Mouse (Mus musculus) heart, embryonic 14.5 days (tissue): ENCODE results near the gene Mst1. TPM values are rescaled to one million over a fixed set of nuclear protein-coding genes. Genes with fewer than 3 reads are reported as not detected.
A peak's percentile ranks its signal among the peaks of the same experiment; 100 is the strongest.

Experiments used
- ATAC-seq: fragments of 200-750 bp; cut with Nextera tagmentation; 2 replicates; pipeline ENCODE4 v1.8.0; 2017; ENCODE audit warnings: low read depth, moderate TSS enrichment; ENCODE audit not compliant: insufficient number of reproducible peaks, insufficient read depth, low FRiP score
- H3K27ac ChIP-seq, 2 experiments: fragments of 200-500 bp in 1 of 2; fragments of 300-500 bp in 1 of 2; sonication (generic) in 1 of 2; replicated peaks in 1 of 2; 2 replicates each; pipeline ENCODE4 v1.5.1; 2012 to 2014; ENCODE audit warnings: low read depth in 2 of 2, low read length in 2 of 2, control low read depth in 1 of 2, mild to moderate bottlenecking in 1 of 2, mixed read lengths in 1 of 2; ENCODE audit not compliant: control insufficient read depth in 1 of 2, insufficient read depth in 1 of 2
- H3K27me3 ChIP-seq: fragments of 300-500 bp; sonication (generic); 2 replicates; pipeline ENCODE4 v1.6.1; 2014; ENCODE audit warnings: mild to moderate bottlenecking, low read length, control low read depth; ENCODE audit not compliant: control insufficient read depth, insufficient read depth
- H3K36me3 ChIP-seq: fragments of 300-500 bp; sonication (generic); 2 replicates; pipeline ENCODE4 v1.6.1; 2014; ENCODE audit warnings: mild to moderate bottlenecking, control low read depth, low read length, mixed read lengths; ENCODE audit not compliant: control insufficient read depth, insufficient read depth
- H3K4me1 ChIP-seq, 2 experiments: fragments of 200-500 bp in 1 of 2; fragments of 300-500 bp in 1 of 2; sonication (generic) in 1 of 2; 2 replicates each; pipeline ENCODE4 v1.6.1; 2012 to 2014; ENCODE audit warnings: low read length in 2 of 2, control low read depth in 1 of 2, mixed read lengths in 1 of 2; ENCODE audit not compliant: control insufficient read depth in 2 of 2, insufficient read depth in 2 of 2
- H3K4me2 ChIP-seq: fragments of 300-500 bp; sonication (generic); 2 replicates; pipeline ENCODE4 v1.6.1; 2014; ENCODE audit warnings: mild to moderate bottlenecking, low read length
- H3K4me3 ChIP-seq, 2 experiments: fragments of 200-500 bp in 1 of 2; fragments of 300-500 bp in 1 of 2; sonication (generic) in 1 of 2; 2 replicates each; pipeline ENCODE4 v1.5.1; 2012 to 2014; ENCODE audit warnings: low read length in 2 of 2, mild to moderate bottlenecking in 2 of 2, control low read depth in 1 of 2, low read depth in 1 of 2, moderate library complexity in 1 of 2; ENCODE audit not compliant: control insufficient read depth in 1 of 2, insufficient read depth in 1 of 2
- H3K9ac ChIP-seq: fragments of 300-500 bp; sonication (generic); 2 replicates; pipeline ENCODE4 v1.6.1; 2014; ENCODE audit warnings: mild to moderate bottlenecking, low read length
- H3K9me3 ChIP-seq: fragments of 300-500 bp; sonication (generic); 2 replicates; pipeline ENCODE4 v1.6.1; 2016; ENCODE audit warnings: low read length, control low read depth; ENCODE audit not compliant: control insufficient read depth
- WGBS: fragments of 180-500 bp; shearing (Covaris S2); extraction: QIAGEN DNeasy Blood & Tissue Kit; methylation state at CpG from one replicate; pipeline ENCODE4 v1.1.7; 2014; 5-methylcytosine and 5-hydroxymethylcytosine counted together
- polyA plus RNA-seq: library from polyadenylated mRNA; unstranded; fragments of >200 nt; fragmentation: Nextera tagmentation; extraction: Ambion mirVana; gene quantifications from 2 replicates; pipeline ENCODE4 v1.2.1, GENCODE M21; 2014

Mst1 gene
- polyA plus RNA-seq, 1 experiment from 2014 or later, result not detected

GRCm38 (mm10) chr9:108049016-108049455 is 31.2 kb upstream of the Mst1 start, which contains the start of gene Gmppb:
TSS of gene Gmppb (plus strand) at chr9:108049242.
- no peaks in the 10 kb centered on the region for H3K27me3 ChIP-seq
- H3K4me3 ChIP-seq, result peak within 1 kb of the TSS; percentile 94 to 95
- H3K9ac ChIP-seq, result peak within 1 kb of the TSS; percentile 88
- H3K27ac ChIP-seq, result peak within 1 kb of the TSS; percentile 67 to 74
- H3K9me3 ChIP-seq, result no peaks in the 10 kb centered on the region
- peak; percentile 90 for ATAC-seq
- under 1% methylated on average over 34 of the region's 39 CpGs for WGBS
- H3K4me1 ChIP-seq, result peaks cover 14 to 21% of the 10 kb centered on the region in 2 experiments
- H3K4me2 ChIP-seq, result peak within 1 kb of the TSS; percentile 95
- peaks cover 60% of the 10 kb centered on the region for H3K36me3 ChIP-seq

GRCm38 (mm10) chr9:108049561-108050251 is 30.5 kb upstream of the Mst1 start:
- peak overlapping the region; percentile 67 to 73 for H3K27ac ChIP-seq
- H3K9ac ChIP-seq, result peak overlapping the region; percentile 88
- ATAC-seq, result no peak
- H3K4me2 ChIP-seq, result peak overlapping the region; percentile 95
- H3K27me3 ChIP-seq, result no peaks in the 10 kb centered on the region
- WGBS, result 39% methylated on average over 15 of the region's 15 CpGs
- peaks cover 65% of the 10 kb centered on the region for H3K36me3 ChIP-seq
- no peaks in the 10 kb centered on the region for H3K9me3 ChIP-seq
- H3K4me1 ChIP-seq, result peaks cover 14 to 21% of the 10 kb centered on the region in 2 experiments
- H3K4me3 ChIP-seq, result peak overlapping the region; percentile 94 to 95

- 91% methylated on average over 15 of the region's 15 CpGs for WGBS
- H3K4me2 ChIP-seq, result no peak overlapping the region
- no peaks in the 10 kb centered on the region for H3K27me3 ChIP-seq
- peaks cover 65% of the 10 kb centered on the region for H3K36me3 ChIP-seq
- H3K27ac ChIP-seq, result no peak overlapping the region
- H3K4me3 ChIP-seq, result no peak overlapping the region
- no peaks in the 10 kb centered on the region for H3K9me3 ChIP-seq
- H3K9ac ChIP-seq, result no peak overlapping the region
- ATAC-seq, result no peak
- peaks cover 14 to 21% of the 10 kb centered on the region in 2 experiments for H3K4me1 ChIP-seq
Measured at GRCm38 (mm10) chr9:108051184-108051930, 28.9 kb upstream of the Mst1 start.

- H3K27ac ChIP-seq, result no peak overlapping the region
- no peak overlapping the region for H3K9ac ChIP-seq
- peaks cover 14 to 21% of the 10 kb centered on the region in 2 experiments for H3K4me1 ChIP-seq
- H3K4me3 ChIP-seq, result no peak overlapping the region
- ATAC-seq, result no peak
- H3K9me3 ChIP-seq, result no peaks in the 10 kb centered on the region
- 86% methylated on average over 4 of the region's 4 CpGs for WGBS
- H3K27me3 ChIP-seq, result no peaks in the 10 kb centered on the region
- peaks cover 65% of the 10 kb centered on the region for H3K36me3 ChIP-seq
- no peak overlapping the region for H3K4me2 ChIP-seq
Measured at GRCm38 (mm10) chr9:108051931-108052220, 28.4 kb upstream of the Mst1 start.

GRCm38 (mm10) chr9:108052411-108052810 is 27.8 kb upstream of the Mst1 start:
- peaks cover 14 to 21% of the 10 kb centered on the region in 2 experiments for H3K4me1 ChIP-seq
- H3K27ac ChIP-seq, result peak overlapping the region; percentile 31 to 58; a peak in 2 of 4 replicates
- H3K9me3 ChIP-seq, result no peaks in the 10 kb centered on the region
- 73% methylated on average over 7 of the region's 7 CpGs for WGBS
- ATAC-seq, result no peak
- H3K4me2 ChIP-seq, result no peak overlapping the region
- no peaks in the 10 kb centered on the region for H3K27me3 ChIP-seq
- peaks cover 65% of the 10 kb centered on the region for H3K36me3 ChIP-seq
- H3K4me3 ChIP-seq, result no peak overlapping the region
- no peak overlapping the region for H3K9ac ChIP-seq

- Histone ChIP-seq H3K4me2 (peak within 1 kb of the TSS; percentile 58), H3K9me3 (no peaks in the 10 kb centered on the region), H3K4me1 (peaks cover 11 to 18% of the 10 kb centered on the region in 2 experiments), H3K9ac (peak within 1 kb of the TSS; percentile 50; the same call in 1 of the 2 replicates), H3K27me3 (no peaks in the 10 kb centered on the region), H3K36me3 (peaks cover 68% of the 10 kb centered on the region), H3K4me3 (peak within 1 kb of the TSS; percentile 8 to 22; a peak in 2 of 4 replicates), H3K27ac (peak within 1 kb of the TSS; percentile 31 to 58; a peak in 3 of 4 replicates)
- WGBS, result 48% methylated on average over 20 of the region's 20 CpGs
- peak; percentile 47; the same call in 1 of the 2 replicates for ATAC-seq
Measured at GRCm38 (mm10) chr9:108052885-108053664, 27.2 kb upstream of the Mst1 start, which contains the start of gene Amigo3. TSS of gene Amigo3 (plus strand) at chr9:108053159.

- Histone ChIP-seq H3K9me3 (no peaks in the 10 kb centered on the region), H3K4me2 (no peak overlapping the region; the same call in 1 of the 2 replicates), H3K27me3 (no peaks in the 10 kb centered on the region), H3K4me1 (peaks cover 10 to 14% of the 10 kb centered on the region in 2 experiments), H3K4me3 (no peak overlapping the region), H3K27ac (no peak overlapping the region), H3K36me3 (peaks cover 75% of the 10 kb centered on the region), H3K9ac (no peak overlapping the region; the same call in 1 of the 2 replicates)
- ATAC-seq, result no peak
- WGBS, result 86% methylated on average over 15 of the region's 15 CpGs
Measured at GRCm38 (mm10) chr9:108053665-108054225, 26.5 kb upstream of the Mst1 start.
